Mouse (Mus musculus): ENCODE results near the gene Adcy1. TPM values are rescaled to one million over a fixed set of nuclear protein-coding genes. Genes with fewer than 3 reads are reported as not detected.

Gene Adcy1
- polyA plus RNA-seq, 1 experiment from 2014 or later, result 24.2 TPM

- ATAC-seq (ENCODE audit: low read depth), result no peak
- Histone ChIP-seq H3K27me3 (ENCODE audit: control insufficient read depth, insufficient read depth, low read length) (no peaks in the 10 kb centered on the region), H3K4me3 (ENCODE audit: low read depth, low read length) (no peak overlapping the region), H3K4me2 (ENCODE audit: low read depth, low read length) (no peak overlapping the region), H3K4me1 (ENCODE audit: control insufficient read depth, insufficient read depth, low read length) (no peaks in the 10 kb centered on the region), H3K27ac (ENCODE audit: low read depth, low read length) (no peak overlapping the region), H3K9me3 (ENCODE audit: control insufficient read depth, low read length) (no peaks in the 10 kb centered on the region), H3K36me3 (ENCODE audit: control insufficient read depth, insufficient read depth, low read length) (no peaks in the 10 kb centered on the region; the same call in 1 of the 2 replicates), H3K9ac (replicated peaks; ENCODE audit: low read depth, low read length) (no peak overlapping the region)
- 79% methylated on average over 9 of the region's 9 CpGs for WGBS
Measured at GRCm38 (mm10) chr11:7135763-7136162, 72.5 kb downstream of the Adcy1 start.

- no peaks in the 10 kb centered on the region for H3K9me3 ChIP-seq (ENCODE audit: control insufficient read depth, low read length)
- no peak overlapping the region for H3K4me3 ChIP-seq (ENCODE audit: low read depth, low read length)
- no peak overlapping the region for H3K27ac ChIP-seq (ENCODE audit: low read depth, low read length)
- no peak overlapping the region for H3K9ac ChIP-seq (replicated peaks; ENCODE audit: low read depth, low read length)
- no peak for ATAC-seq (ENCODE audit: low read depth)
- no peak overlapping the region for H3K4me2 ChIP-seq (ENCODE audit: low read depth, low read length)
- 94% methylated on average over 5 of the region's 5 CpGs for WGBS
- no peaks in the 10 kb centered on the region; the same call in 1 of the 2 replicates for H3K36me3 ChIP-seq (ENCODE audit: control insufficient read depth, insufficient read depth, low read length)
- H3K4me1 ChIP-seq (ENCODE audit: control insufficient read depth, insufficient read depth, low read length), result no peaks in the 10 kb centered on the region
- H3K27me3 ChIP-seq (ENCODE audit: control insufficient read depth, insufficient read depth, low read length), result no peaks in the 10 kb centered on the region
Measured at GRCm38 (mm10) chr11:7136246-7136855, 73.1 kb downstream of the Adcy1 start.

GRCm38 (mm10) chr11:7138370-7138769 is 75.1 kb downstream of the Adcy1 start:
- H3K27ac ChIP-seq (ENCODE audit: low read depth, low read length), result no peak overlapping the region
- H3K36me3 ChIP-seq (ENCODE audit: control insufficient read depth, insufficient read depth, low read length), result no peaks in the 10 kb centered on the region; the same call in 1 of the 2 replicates
- 91% methylated on average over 8 of the region's 8 CpGs for WGBS
- no peak overlapping the region for H3K9ac ChIP-seq (replicated peaks; ENCODE audit: low read depth, low read length)
- ATAC-seq (ENCODE audit: low read depth), result no peak
- no peak overlapping the region for H3K4me3 ChIP-seq (ENCODE audit: low read depth, low read length)
- H3K27me3 ChIP-seq (ENCODE audit: control insufficient read depth, insufficient read depth, low read length), result no peaks in the 10 kb centered on the region
- no peak overlapping the region for H3K4me2 ChIP-seq (ENCODE audit: low read depth, low read length)
- H3K9me3 ChIP-seq (ENCODE audit: control insufficient read depth, low read length), result no peaks in the 10 kb centered on the region
- no peaks in the 10 kb centered on the region for H3K4me1 ChIP-seq (ENCODE audit: control insufficient read depth, insufficient read depth, low read length)

GRCm38 (mm10) chr11:7140449-7140848 is 77.2 kb downstream of the Adcy1 start:
- WGBS, result 91% methylated on average over 3 of the region's 3 CpGs
- Histone ChIP-seq H3K4me1 (ENCODE audit: control insufficient read depth, insufficient read depth, low read length) (no peaks in the 10 kb centered on the region), H3K9me3 (ENCODE audit: control insufficient read depth, low read length) (no peaks in the 10 kb centered on the region)

GRCm38 (mm10) chr11:7142725-7143124 is 79.4 kb downstream of the Adcy1 start:
- no peaks in the 10 kb centered on the region; the same call in 1 of the 2 replicates for H3K36me3 ChIP-seq (ENCODE audit: control insufficient read depth, insufficient read depth, low read length)
- no peak overlapping the region for H3K4me2 ChIP-seq (ENCODE audit: low read depth, low read length)
- H3K27me3 ChIP-seq (ENCODE audit: control insufficient read depth, insufficient read depth, low read length), result no peaks in the 10 kb centered on the region
- H3K4me1 ChIP-seq (ENCODE audit: control insufficient read depth, insufficient read depth, low read length), result no peaks in the 10 kb centered on the region
- no peaks in the 10 kb centered on the region for H3K9me3 ChIP-seq (ENCODE audit: control insufficient read depth, low read length)
- WGBS, result 68% methylated on average over 3 of the region's 3 CpGs
- no peak overlapping the region for H3K4me3 ChIP-seq (ENCODE audit: low read depth, low read length)
- H3K27ac ChIP-seq (ENCODE audit: low read depth, low read length), result no peak overlapping the region
- H3K9ac ChIP-seq (replicated peaks; ENCODE audit: low read depth, low read length), result no peak overlapping the region
- ATAC-seq (ENCODE audit: low read depth), result no peak

More at GRCm38 (mm10) chr11:7140449-7140848, 77.2 kb downstream of the Adcy1 start:
- H3K27ac ChIP-seq (ENCODE audit: low read depth, low read length), result no peak overlapping the region
- ATAC-seq (ENCODE audit: low read depth), result peak; percentile 47; the same call in 1 of the 2 replicates
- no peak overlapping the region for H3K4me3 ChIP-seq (ENCODE audit: low read depth, low read length)
- H3K4me2 ChIP-seq (ENCODE audit: low read depth, low read length), result no peak overlapping the region
- no peaks in the 10 kb centered on the region for H3K27me3 ChIP-seq (ENCODE audit: control insufficient read depth, insufficient read depth, low read length)
- no peaks in the 10 kb centered on the region; the same call in 1 of the 2 replicates for H3K36me3 ChIP-seq (ENCODE audit: control insufficient read depth, insufficient read depth, low read length)
- H3K9ac ChIP-seq (replicated peaks; ENCODE audit: low read depth, low read length), result no peak overlapping the region

- Histone ChIP-seq H3K27me3 (ENCODE audit: control insufficient read depth, insufficient read depth, low read length) (no peaks in the 10 kb centered on the region), H3K4me1 (ENCODE audit: control insufficient read depth, insufficient read depth, low read length) (no peaks in the 10 kb centered on the region), H3K9me3 (ENCODE audit: control insufficient read depth, low read length) (no peaks in the 10 kb centered on the region), H3K4me3 (ENCODE audit: low read depth, low read length) (no peak overlapping the region), H3K9ac (replicated peaks; ENCODE audit: low read depth, low read length) (no peak overlapping the region), H3K27ac (ENCODE audit: low read depth, low read length) (no peak overlapping the region), H3K36me3 (ENCODE audit: control insufficient read depth, insufficient read depth, low read length) (no peaks in the 10 kb centered on the region), H3K4me2 (ENCODE audit: low read depth, low read length) (no peak overlapping the region)
- WGBS, result 90% methylated on average over 11 of the region's 11 CpGs
- ATAC-seq (ENCODE audit: low read depth), result no peak
Measured at GRCm38 (mm10) chr11:7144369-7144768, 81.1 kb downstream of the Adcy1 start.

GRCm38 (mm10) chr11:7145221-7145620 is 81.9 kb downstream of the Adcy1 start:
- no peak for ATAC-seq (ENCODE audit: low read depth)
- Histone ChIP-seq H3K9ac (replicated peaks; ENCODE audit: low read depth, low read length) (no peak overlapping the region), H3K9me3 (ENCODE audit: control insufficient read depth, low read length) (no peaks in the 10 kb centered on the region), H3K4me1 (ENCODE audit: control insufficient read depth, insufficient read depth, low read length) (no peaks in the 10 kb centered on the region), H3K4me3 (ENCODE audit: low read depth, low read length) (no peak overlapping the region), H3K4me2 (ENCODE audit: low read depth, low read length) (no peak overlapping the region), H3K27ac (ENCODE audit: low read depth, low read length) (no peak overlapping the region), H3K36me3 (ENCODE audit: control insufficient read depth, insufficient read depth, low read length) (no peaks in the 10 kb centered on the region), H3K27me3 (ENCODE audit: control insufficient read depth, insufficient read depth, low read length) (no peaks in the 10 kb centered on the region)
- 76% methylated on average over 4 of the region's 4 CpGs for WGBS

- Histone ChIP-seq H3K9ac (replicated peaks; ENCODE audit: low read depth, low read length) (no peak overlapping the region), H3K4me3 (ENCODE audit: low read depth, low read length) (no peak overlapping the region), H3K27me3 (ENCODE audit: control insufficient read depth, insufficient read depth, low read length) (no peaks in the 10 kb centered on the region), H3K36me3 (ENCODE audit: control insufficient read depth, insufficient read depth, low read length) (0 out of 2 replicates have a peak, but pooled peaks cover 4% of the 10 kb centered on the region), H3K27ac (ENCODE audit: low read depth, low read length) (no peak overlapping the region), H3K4me1 (ENCODE audit: control insufficient read depth, insufficient read depth, low read length) (no peaks in the 10 kb centered on the region), H3K4me2 (ENCODE audit: low read depth, low read length) (no peak overlapping the region), H3K9me3 (ENCODE audit: control insufficient read depth, low read length) (no peaks in the 10 kb centered on the region)
- ATAC-seq (ENCODE audit: low read depth), result no peak
- 89% methylated on average over 8 of the region's 8 CpGs for WGBS
Measured at GRCm38 (mm10) chr11:7147536-7147935, 84.2 kb downstream of the Adcy1 start.

- 0 out of 2 replicates have a peak, but pooled peaks cover 5% of the 10 kb centered on the region for H3K36me3 ChIP-seq (ENCODE audit: control insufficient read depth, insufficient read depth, low read length)
- no peaks in the 10 kb centered on the region for H3K9me3 ChIP-seq (ENCODE audit: control insufficient read depth, low read length)
- no peaks in the 10 kb centered on the region for H3K4me1 ChIP-seq (ENCODE audit: control insufficient read depth, insufficient read depth, low read length)
- no peak overlapping the region for H3K4me2 ChIP-seq (ENCODE audit: low read depth, low read length)
- WGBS, result 96% methylated on average over 7 of the region's 7 CpGs
- H3K4me3 ChIP-seq (ENCODE audit: low read depth, low read length), result no peak overlapping the region
- H3K27ac ChIP-seq (ENCODE audit: low read depth, low read length), result no peak overlapping the region
- H3K9ac ChIP-seq (replicated peaks; ENCODE audit: low read depth, low read length), result no peak overlapping the region
- no peak for ATAC-seq (ENCODE audit: low read depth)
- H3K27me3 ChIP-seq (ENCODE audit: control insufficient read depth, insufficient read depth, low read length), result no peaks in the 10 kb centered on the region
Measured at GRCm38 (mm10) chr11:7147945-7148344, 84.7 kb downstream of the Adcy1 start.

All from neural tube, embryonic 14.5 days (tissue).